Mouse (Mus musculus): ENCODE results near the gene Sik2. TPM values are rescaled to one million over a fixed set of nuclear protein-coding genes. Genes with fewer than 3 reads are reported as not detected.

Gene Sik2
- total RNA-seq, 2 experiments from 2014 or later: 48.8 to 49.8 TPM

GRCm38 (mm10) chr9:50855133-50855766 lies 153.6 kb downstream of the Sik2 start:
- no peak for DNase-seq (ENCODE audit: extremely low spot score in 1 of 2, low spot score in 2 of 2)
- intact Hi-C loops (cut with DNase I): loop anchor here (10.0 kb wide), 1 partner anchor 440 kb away; no protein-coding TSS in a partner anchor

GRCm38 (mm10) chr9:50854376-50854775 lies 154.5 kb downstream of the Sik2 start:
- intact Hi-C loops (cut with DNase I): loop anchor here (10.0 kb wide), 1 partner anchor 440 kb away; no protein-coding TSS in a partner anchor

GRCm38 (mm10) chr9:50852634-50853349 lies 156.1 kb downstream of the Sik2 start:
- peak in 1 of 2 experiments; percentile 54 for DNase-seq (ENCODE audit: extremely low spot score in 1 of 2, low spot score in 2 of 2)
- intact Hi-C loops (cut with DNase I): loop anchor here (10.0 kb wide), 1 partner anchor 442 kb away; no protein-coding TSS in a partner anchor

More at GRCm38 (mm10) chr9:50854376-50854775, 154.5 kb downstream of the Sik2 start:
- no peak for DNase-seq (ENCODE audit: extremely low spot score in 1 of 2, low spot score in 2 of 2)

GRCm38 (mm10) chr9:50850713-50851112 lies 158.2 kb downstream of the Sik2 start:
- intact Hi-C loops (cut with DNase I): loop anchor here (10.0 kb wide), 1 partner anchor 444 kb away; no protein-coding TSS in a partner anchor
- peak in 1 of 2 experiments; percentile 43 for DNase-seq (ENCODE audit: extremely low spot score in 1 of 2, low spot score in 2 of 2)

GRCm38 (mm10) chr9:50850271-50850670 lies 158.6 kb downstream of the Sik2 start:
- DNase-seq (ENCODE audit: extremely low spot score in 1 of 2, low spot score in 2 of 2): no peak
- intact Hi-C loops (cut with DNase I): loop anchor here (10.0 kb wide), 1 partner anchor 445 kb away; no protein-coding TSS in a partner anchor

GRCm38 (mm10) chr9:50849755-50850154 lies 159.1 kb downstream of the Sik2 start:
- no peak for DNase-seq (ENCODE audit: extremely low spot score in 1 of 2, low spot score in 2 of 2)
- intact Hi-C loops (cut with DNase I): loop anchor here (1.0 to 10.0 kb wide), 4 partner anchors 160 to 445 kb away; partner anchors contain the start of gene Sik2

GRCm38 (mm10) chr9:50849249-50849648 lies 159.6 kb downstream of the Sik2 start:
- peak; percentile 89 to 91 for DNase-seq (ENCODE audit: extremely low spot score in 1 of 2, low spot score in 2 of 2)
- intact Hi-C loops (cut with DNase I): loop anchor here (1.0 to 5.0 kb wide), 3 partner anchors 160 to 304 kb away; partner anchors contain the start of gene Sik2

GRCm38 (mm10) chr9:50848821-50849220 lies 160.1 kb downstream of the Sik2 start:
- intact Hi-C loops (cut with DNase I): loop anchor here (1.0 to 5.0 kb wide), 3 partner anchors 160 to 304 kb away; partner anchors contain the start of gene Sik2
- no peak for DNase-seq (ENCODE audit: extremely low spot score in 1 of 2, low spot score in 2 of 2)

GRCm38 (mm10) chr9:50847606-50848368 lies 161.1 kb downstream of the Sik2 start:
- intact Hi-C loops (cut with DNase I): loop anchor here (2.0 to 5.0 kb wide), 2 partner anchors 205 to 305 kb away; no protein-coding TSS in a partner anchor
- no peak for DNase-seq (ENCODE audit: extremely low spot score in 1 of 2, low spot score in 2 of 2)

GRCm38 (mm10) chr9:50847133-50847532 lies 161.7 kb downstream of the Sik2 start:
- no peak for DNase-seq (ENCODE audit: extremely low spot score in 1 of 2, low spot score in 2 of 2)
- intact Hi-C loops (cut with DNase I): loop anchor here (5.0 kb wide), 1 partner anchor 205 kb away; no protein-coding TSS in a partner anchor

GRCm38 (mm10) chr9:50845547-50845946 lies 163.3 kb downstream of the Sik2 start:
- intact Hi-C loops (cut with DNase I): loop anchor here (5.0 kb wide), 1 partner anchor 207 kb away; no protein-coding TSS in a partner anchor
- DNase-seq (ENCODE audit: extremely low spot score in 1 of 2, low spot score in 2 of 2): no peak

GRCm38 (mm10) chr9:50845081-50845480 lies 163.8 kb downstream of the Sik2 start, which contains the start of gene Ppp2r1b:
Gene Ppp2r1b, plus strand, starts transcription at chr9:50845301.
- no peak for DNase-seq (ENCODE audit: extremely low spot score in 1 of 2, low spot score in 2 of 2)
- intact Hi-C loops (cut with DNase I): loop anchor here (5.0 kb wide), 1 partner anchor 207 kb away; no protein-coding TSS in a partner anchor

Other genes with a start within 250 kb of the Sik2 start
- gene Fdxacb1, start 240.8 kb downstream of the Sik2 start, total RNA-seq (2021): 1 to 10 TPM; 5.5 to 6.6 TPM
- 10 to 100 TPM; 36.2 to 38.7 TPM for gene Alg9, start 234.1 kb downstream of the Sik2 start, total RNA-seq (2021)
- 10 to 100 TPM; 27.0 to 28.7 TPM for gene 1110032A03Rik, start 233.6 kb downstream of the Sik2 start, total RNA-seq (2021)
- 10 to 100 TPM; 21.1 to 23.2 TPM for gene Ppp2r1b, start 163.8 kb downstream of the Sik2 start, total RNA-seq (2021)
- gene Btg4, start 51.8 kb upstream of the Sik2 start, total RNA-seq (2021): not detected
- gene Layn, start 68.0 kb upstream of the Sik2 start, total RNA-seq (2021): 10 to 100 TPM; 18.4 to 20.3 TPM
- gene 4833427G06Rik, start 93.0 kb upstream of the Sik2 start, total RNA-seq (2021): under 1 TPM in 1 of 2 experiments, not detected in 1; 0.49 TPM
- not detected for gene Gm32742, start 156.4 kb upstream of the Sik2 start, total RNA-seq (2021)
- not detected for gene Pou2af1, start 204.6 kb upstream of the Sik2 start, total RNA-seq (2021)